Mouse (Mus musculus): ENCODE measurements around the gene Prr18.

The Prr18 gene

GRCm38 (mm10) chr17:8340407-8341359, 3.4 kb downstream of the Prr18 start:
- no peak for DNase-seq (ENCODE audit: low read depth, low spot score)

- DNase-seq (ENCODE audit: low read depth, low spot score), result no peak
Observed at GRCm38 (mm10) chr17:8341360-8341963, 4.2 kb downstream of the Prr18 start.

- no peak for DNase-seq (ENCODE audit: low read depth, low spot score)
Observed at GRCm38 (mm10) chr17:8342706-8343105, 5.4 kb downstream of the Prr18 start.

GRCm38 (mm10) chr17:8343416-8343815, 6.2 kb downstream of the Prr18 start:
- DNase-seq (ENCODE audit: low read depth, low spot score), result no peak

- DNase-seq (ENCODE audit: low read depth, low spot score), result no peak
Observed at GRCm38 (mm10) chr17:8347765-8348285, 10.6 kb downstream of the Prr18 start.

- DNase-seq (ENCODE audit: low read depth, low spot score), result no peak
Observed at GRCm38 (mm10) chr17:8348941-8349340, 11.7 kb downstream of the Prr18 start.

- DNase-seq (ENCODE audit: low read depth, low spot score), result no peak
Observed at GRCm38 (mm10) chr17:8351088-8351487, 13.8 kb downstream of the Prr18 start.

- DNase-seq (ENCODE audit: low read depth, low spot score), result no peak
Observed at GRCm38 (mm10) chr17:8355692-8356091, 18.4 kb downstream of the Prr18 start, which contains the start of gene T2. TSS of gene T2 (plus strand) at chr17:8355992.

- DNase-seq (ENCODE audit: low read depth, low spot score), result no peak
Observed at GRCm38 (mm10) chr17:8357498-8357897, 20.2 kb downstream of the Prr18 start.

- no peak for DNase-seq (ENCODE audit: low read depth, low spot score)
Observed at GRCm38 (mm10) chr17:8360876-8361275, 23.6 kb downstream of the Prr18 start.

GRCm38 (mm10) chr17:8361281-8362103, 24.2 kb downstream of the Prr18 start:
- DNase-seq (ENCODE audit: low read depth, low spot score), result no peak

GRCm38 (mm10) chr17:8367514-8368480, 30.5 kb downstream of the Prr18 start:
- DNase-seq (ENCODE audit: low read depth, low spot score), result no peak

GRCm38 (mm10) chr17:8368570-8368969, 31.3 kb downstream of the Prr18 start:
- no peak for DNase-seq (ENCODE audit: low read depth, low spot score)

- DNase-seq (ENCODE audit: low read depth, low spot score), result no peak
Observed at GRCm38 (mm10) chr17:8369171-8369570, 31.9 kb downstream of the Prr18 start.

- no peak for DNase-seq (ENCODE audit: low read depth, low spot score)
Observed at GRCm38 (mm10) chr17:8370634-8371229, 33.5 kb downstream of the Prr18 start.

GRCm38 (mm10) chr17:8371834-8372233, 34.6 kb downstream of the Prr18 start:
- no peak for DNase-seq (ENCODE audit: low read depth, low spot score)

GRCm38 (mm10) chr17:8372286-8373046, 35.2 kb downstream of the Prr18 start:
- peak; percentile 45 for DNase-seq (ENCODE audit: low read depth, low spot score)

GRCm38 (mm10) chr17:8377298-8377697, 40.0 kb downstream of the Prr18 start:
- no peak for DNase-seq (ENCODE audit: low read depth, low spot score)

GRCm38 (mm10) chr17:8385441-8385840, 48.2 kb downstream of the Prr18 start:
- DNase-seq (ENCODE audit: low read depth, low spot score), result no peak
